ENCODE assay signal across 17 mouse cellular contexts in the genomic region with DNA sequence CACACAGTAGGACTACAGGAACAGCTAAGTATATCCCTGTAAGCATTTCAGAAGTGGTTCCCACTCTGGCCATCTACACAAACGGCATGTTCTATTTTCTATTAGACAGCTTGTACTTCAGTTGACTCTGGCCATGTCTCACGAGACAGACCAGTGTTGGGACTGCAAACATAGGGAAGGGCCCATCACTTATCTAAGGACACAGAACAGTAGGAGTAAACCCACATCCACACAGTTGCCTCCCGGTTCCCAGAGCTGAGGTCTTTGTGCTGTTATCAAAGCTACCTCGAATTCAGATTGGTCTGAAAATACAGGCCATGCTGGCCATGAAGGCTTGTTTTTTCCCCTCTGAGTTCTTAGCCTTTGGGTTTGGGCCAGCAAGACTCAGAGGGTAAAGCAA.
A peak's percentile ranks its signal among the peaks of the same experiment; 100 is the strongest.
DNase-seq lines count a peak whose midpoint lies in the region; ATAC-seq and TF ChIP-seq lines count a peak whose summit lies in the region.
"Had no signal": no experiment of that assay in that cellular context is flagged by ENCODE, and none has a peak within 500 bp of the region (broad histone marks: within the 10 kb centered on the region; RNA-seq: fewer than 3 reads in every experiment).

No protein-coding gene starts in this region.

- H3K4me3 ChIP-seq in heart, embryonic 16.5 days (ENCODE audit: low read length), result no peak overlapping the region
- H3K4me3 ChIP-seq in heart, embryonic 11.5 days (ENCODE audit: low read depth, low read length), result no peak overlapping the region
- H3K4me3 ChIP-seq in CH12.LX (replicated peaks in 1 of 3; ENCODE audit: low read depth in 2 of 3, low read length in 2 of 3, poor library complexity in 1 of 3), result no peak overlapping the region
- H3K4me3 ChIP-seq in liver, embryonic 15.5 days (replicated peaks), result no peak overlapping the region
- H3K4me3 ChIP-seq in intestine, postnatal 0 days (ENCODE audit: low read depth, low read length), result no peak overlapping the region
- H3K4me3 ChIP-seq: erythroblast, embryonic 14.5 days; forebrain, embryonic 15.5 days; limb, embryonic 12.5 days; lung, embryonic 15.5 days; midbrain, embryonic 13.5 days; neural tube, embryonic 13.5 days had no signal

- no peak for TF ChIP-seq CTCF in CH12.LX (conservative IDR thresholded peaks at IDR 0.05 in 1 of 2, IDR thresholded peaks at IDR 0.05 in 1 of 2; ENCODE audit: low read depth in 2 of 2, low read length in 2 of 2)
- no peak for TF ChIP-seq CTCF in intestine, postnatal 0 days (IDR thresholded peaks at IDR 0.05; ENCODE audit: low read depth)

- no peak for TF ChIP-seq POLR2A in CH12.LX (IDR thresholded peaks at IDR 0.05; ENCODE audit: low read depth, low read length)

- dilution Hi-C loops in CH12.LX (cut with MboI; ENCODE audit: extremely low pct_ligation_motif_present, extremely low pct_unique_long_range_greater_than_20kb, low sequenced_read_pairs), result no loop called here

- H3K36me3 ChIP-seq in heart, embryonic 16.5 days (ENCODE audit: control insufficient read depth, insufficient read depth), result peaks cover 36% of the 10 kb centered on the region
- no peaks in the 10 kb centered on the region for H3K36me3 ChIP-seq in heart, embryonic 11.5 days (ENCODE audit: control insufficient read depth, insufficient read depth, low read length)
- H3K36me3 ChIP-seq in CH12.LX (replicated peaks in 1 of 2; ENCODE audit: control insufficient read depth in 1 of 2, insufficient read depth in 1 of 2, low read length in 1 of 2), result peaks cover 4 to 22% of the 10 kb centered on the region in 2 experiments
- peaks cover 22% of the 10 kb centered on the region for H3K36me3 ChIP-seq in liver, embryonic 15.5 days (replicated peaks)
- H3K36me3 ChIP-seq in intestine, postnatal 0 days (ENCODE audit: control insufficient read depth, insufficient read depth), result peaks cover 40% of the 10 kb centered on the region
- H3K36me3 ChIP-seq: forebrain, embryonic 15.5 days; neural tube, embryonic 13.5 days had no signal

- H3K27me3 ChIP-seq in heart, embryonic 16.5 days (ENCODE audit: control insufficient read depth, insufficient read depth, low read length), result no peaks in the 10 kb centered on the region
- H3K27me3 ChIP-seq in heart, embryonic 11.5 days (ENCODE audit: control insufficient read depth, insufficient read depth, low read length), result no peaks in the 10 kb centered on the region
- H3K27me3 ChIP-seq in CH12.LX (replicated peaks), result no peaks in the 10 kb centered on the region
- no peaks in the 10 kb centered on the region for H3K27me3 ChIP-seq in liver, embryonic 15.5 days
- H3K27me3 ChIP-seq in intestine, postnatal 0 days (replicated peaks; ENCODE audit: control insufficient read depth, insufficient read depth, low read length), result no peaks in the 10 kb centered on the region
- H3K27me3 ChIP-seq: forebrain, embryonic 15.5 days; limb, embryonic 12.5 days; lung, embryonic 15.5 days; midbrain, embryonic 13.5 days; neural tube, embryonic 13.5 days had no signal

- peak; percentile 22 for DNase-seq in 416B (ENCODE audit: low read depth)
- no peak for DNase-seq in CH12.LX (ENCODE audit: extremely low read depth)
- DNase-seq: cerebellum, adult 8-10 months; right cerebral cortex, adult 18-20 months had no signal

- in situ Hi-C loops in CH12.LX (cut with MboI; ENCODE audit: low pct_ligation_motif_present, low pct_unique_long_range_greater_than_20kb, low sequenced_read_pairs), result no loop called here

- WGBS in heart, embryonic 16.5 days, result 39% methylated on average over 4 of the region's 4 CpGs
- WGBS in heart, embryonic 11.5 days (ENCODE audit: insufficient replicate concordance), result 47% methylated on average over 4 of the region's 4 CpGs
- WGBS in liver, embryonic 15.5 days (ENCODE audit: insufficient replicate concordance), result 20% methylated on average over 4 of the region's 4 CpGs
- WGBS in intestine, postnatal 0 days, result 89% methylated on average over 4 of the region's 4 CpGs

- H3K4me2 ChIP-seq in heart, embryonic 16.5 days (ENCODE audit: low read depth, low read length), result no peak overlapping the region
- no peak overlapping the region for H3K4me2 ChIP-seq in heart, embryonic 11.5 days
- H3K4me2 ChIP-seq in CH12.LX (ENCODE audit: insufficient read depth, low read depth, poor library complexity, severe bottlenecking), result no peak overlapping the region
- H3K4me2 ChIP-seq in liver, embryonic 15.5 days, result no peak overlapping the region
- H3K4me2 ChIP-seq in intestine, postnatal 0 days (replicated peaks; ENCODE audit: low read depth), result no peak overlapping the region
- H3K4me2 ChIP-seq: forebrain, embryonic 15.5 days; limb, embryonic 12.5 days; lung, embryonic 15.5 days; midbrain, embryonic 13.5 days; neural tube, embryonic 13.5 days had no signal

- no peak for TF ChIP-seq RAD21 in CH12.LX (IDR thresholded peaks at IDR 0.05; ENCODE audit: low read depth, low read length)

- H3K79me2 ChIP-seq in CH12.LX (replicated peaks; ENCODE audit: control insufficient read depth, extremely low read depth, insufficient read depth, poor library complexity, severe bottlenecking), result no peaks in the 10 kb centered on the region

- peak overlapping the region; percentile 21; the same call in 1 of the 2 replicates for H3K27ac ChIP-seq in heart, embryonic 16.5 days (ENCODE audit: low read length)
- H3K27ac ChIP-seq in heart, embryonic 11.5 days (ENCODE audit: low read depth, low read length), result no peak overlapping the region
- no peak overlapping the region for H3K27ac ChIP-seq in CH12.LX (ENCODE audit: insufficient read depth, low read depth)
- H3K27ac ChIP-seq in liver, embryonic 15.5 days (replicated peaks), result no peak overlapping the region
- H3K27ac ChIP-seq in intestine, postnatal 0 days (ENCODE audit: low read depth, low read length), result no peak overlapping the region
- H3K27ac ChIP-seq: forebrain, embryonic 15.5 days; limb, embryonic 12.5 days; lung, embryonic 15.5 days; midbrain, embryonic 13.5 days; neural tube, embryonic 13.5 days had no signal

- H3K9ac ChIP-seq in heart, embryonic 16.5 days (ENCODE audit: low read length), result no peak overlapping the region
- no peak overlapping the region for H3K9ac ChIP-seq in heart, embryonic 11.5 days (ENCODE audit: low read depth, low read length)
- H3K9ac ChIP-seq in CH12.LX (ENCODE audit: insufficient read depth, low read depth), result no peak overlapping the region
- H3K9ac ChIP-seq in liver, embryonic 15.5 days, result no peak overlapping the region
- H3K9ac ChIP-seq in intestine, postnatal 0 days (ENCODE audit: low read depth, low read length), result no peak overlapping the region
- H3K9ac ChIP-seq: forebrain, embryonic 15.5 days; limb, embryonic 12.5 days; lung, embryonic 15.5 days; midbrain, embryonic 13.5 days; neural tube, embryonic 13.5 days had no signal

- H3K4me1 ChIP-seq in heart, embryonic 16.5 days (ENCODE audit: control insufficient read depth, insufficient read depth, low read length), result peaks cover 19% of the 10 kb centered on the region
- peaks cover 10% of the 10 kb centered on the region; the same call in 1 of the 2 replicates for H3K4me1 ChIP-seq in heart, embryonic 11.5 days (ENCODE audit: control insufficient read depth, insufficient read depth, low read length)
- H3K4me1 ChIP-seq in CH12.LX (ENCODE audit: control insufficient read depth in 1 of 2, insufficient read depth in 2 of 2), result peaks cover 14 to 36% of the 10 kb centered on the region in 2 experiments; a peak in 3 of 4 replicates
- H3K4me1 ChIP-seq in liver, embryonic 15.5 days (replicated peaks), result peaks cover 22% of the 10 kb centered on the region
- H3K4me1 ChIP-seq in intestine, postnatal 0 days (replicated peaks; ENCODE audit: control insufficient read depth, insufficient read depth, low read length), result 0 out of 2 replicates have a peak, but pooled peaks cover 3% of the 10 kb centered on the region
- H3K4me1 ChIP-seq: forebrain, embryonic 15.5 days; limb, embryonic 12.5 days; lung, embryonic 15.5 days; midbrain, embryonic 13.5 days; neural tube, embryonic 13.5 days had no signal

- no peak for TF ChIP-seq EP300 in CH12.LX (IDR thresholded peaks at IDR 0.05; ENCODE audit: low read length)

- no peak for ATAC-seq in heart, embryonic 16.5 days (replicated peaks; ENCODE audit: extremely low read depth, insufficient read depth, low FRiP score)
- ATAC-seq in heart, embryonic 11.5 days (replicated peaks; ENCODE audit: insufficient number of reproducible peaks, low FRiP score, low TSS enrichment), result no peak
- peak; percentile 49; the same call in 1 of the 2 replicates for ATAC-seq in liver, embryonic 15.5 days (ENCODE audit: insufficient read depth)
- no peak for ATAC-seq in frontal cortex, adult (ENCODE audit: low TSS enrichment)
- no peak for ATAC-seq in intestine, postnatal 0 days
- ATAC-seq: forebrain, embryonic 15.5 days; hindbrain, embryonic 16.5 days; intestine, embryonic 16.5 days; midbrain, embryonic 13.5 days had no signal

- H3K9me3 ChIP-seq in heart, embryonic 16.5 days (replicated peaks; ENCODE audit: control insufficient read depth, low read length), result no peaks in the 10 kb centered on the region
- no peaks in the 10 kb centered on the region for H3K9me3 ChIP-seq in heart, embryonic 11.5 days (replicated peaks; ENCODE audit: control insufficient read depth, low read length)
- no peaks in the 10 kb centered on the region for H3K9me3 ChIP-seq in CH12.LX (replicated peaks; ENCODE audit: low read length)
- no peaks in the 10 kb centered on the region for H3K9me3 ChIP-seq in liver, embryonic 15.5 days (replicated peaks)
- no peaks in the 10 kb centered on the region for H3K9me3 ChIP-seq in intestine, postnatal 0 days (ENCODE audit: control insufficient read depth)
- H3K9me3 ChIP-seq: forebrain, embryonic 15.5 days; limb, embryonic 12.5 days; lung, embryonic 15.5 days; midbrain, embryonic 13.5 days; neural tube, embryonic 13.5 days had no signal

TF ChIP-seq in CH12.LX, 34 proteins besides CTCF, POLR2A, EP300 and RAD21:
- TF ChIP-seq MYC (IDR thresholded peaks at IDR 0.05; ENCODE audit: low read depth, low read length), result no peak
- TF ChIP-seq ZKSCAN1 (IDR thresholded peaks at IDR 0.05; ENCODE audit: borderline replicate concordance, low read depth, low read length), result peak; percentile 42; the same call in 1 of the 2 replicates
